Mouse (Mus musculus): ENCODE measurements around the gene Rpl4. TPM values are rescaled to one million over a fixed set of nuclear protein-coding genes. Genes with fewer than 3 reads are reported as not detected.

The Rpl4 gene
- polyA plus RNA-seq, 1 experiment from 2014 or later: 648 TPM

DNA sequence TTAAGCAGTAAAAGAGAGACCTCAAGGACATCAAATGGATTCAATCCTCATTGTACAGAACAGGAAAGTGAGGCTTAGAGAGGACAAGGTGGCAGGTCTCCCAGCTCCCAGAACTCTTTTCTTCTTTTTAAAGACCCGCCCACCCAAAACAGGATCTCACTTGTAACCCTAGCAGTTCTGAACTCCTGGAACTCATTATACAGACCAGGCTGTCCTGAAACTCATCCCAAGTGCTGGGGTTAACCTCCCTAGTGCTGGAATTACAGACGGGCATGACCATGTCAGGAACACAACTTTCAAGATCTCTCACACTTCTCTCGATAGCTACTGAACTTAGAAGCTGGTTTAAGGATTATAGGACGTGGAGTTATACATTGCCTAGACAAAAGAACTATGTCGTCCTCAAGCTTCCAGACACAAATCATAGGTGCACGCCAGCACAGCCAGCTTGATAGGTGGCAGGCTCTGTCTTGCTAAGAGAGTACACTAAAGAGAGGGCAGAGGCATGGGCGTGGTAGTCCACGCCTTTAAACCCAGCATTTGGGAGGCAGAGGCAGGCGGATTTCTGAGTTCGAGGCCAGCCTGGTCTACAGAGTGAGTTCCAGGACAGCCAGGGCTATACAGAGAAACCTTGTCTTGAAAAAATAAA lies 46.7 kb downstream of the Rpl4 start:
- Histone ChIP-seq H3K4me2 (no peak overlapping the region), H3K4me1 (replicated peaks) (peaks cover 8% of the 10 kb centered on the region), H3K27me3 (no peaks in the 10 kb centered on the region), H3K4me3 (no peak overlapping the region), H3K36me3 (no peaks in the 10 kb centered on the region), H3K27ac (no peak overlapping the region), H3K9ac (no peak overlapping the region), H3K9me3 (replicated peaks) (no peaks in the 10 kb centered on the region)
- 83% methylated on average over 10 of the region's 10 CpGs for WGBS
- ATAC-seq (replicated peaks; ENCODE audit: insufficient number of reproducible peaks, insufficient read depth, low FRiP score, low read depth): no peak

DNA sequence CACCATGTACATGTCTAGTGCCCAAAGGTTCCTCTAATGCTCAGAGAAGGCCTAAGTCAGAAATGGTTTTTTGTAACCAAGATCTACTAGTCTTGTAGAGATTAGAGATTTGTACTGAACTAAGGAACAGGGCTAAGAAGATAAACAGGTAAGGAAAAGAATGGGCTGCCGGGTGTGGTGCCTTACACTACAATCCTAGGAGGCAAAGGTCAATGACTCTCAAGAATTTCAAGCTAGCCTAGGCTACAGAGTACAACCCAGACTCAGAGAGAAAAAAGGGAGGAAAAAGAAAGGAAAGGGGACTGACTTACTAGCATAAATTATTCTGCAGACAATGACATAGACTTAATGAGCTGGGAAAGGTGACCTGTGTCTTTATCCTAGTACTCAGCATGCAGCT lies 47.4 kb downstream of the Rpl4 start:
- no peak overlapping the region for H3K9ac ChIP-seq
- H3K4me2 ChIP-seq: no peak overlapping the region
- no peak for ATAC-seq (replicated peaks; ENCODE audit: insufficient number of reproducible peaks, insufficient read depth, low FRiP score, low read depth)
- H3K4me3 ChIP-seq: no peak overlapping the region
- 64% methylated on average over 1 of the region's 1 CpGs for WGBS
- H3K36me3 ChIP-seq: no peaks in the 10 kb centered on the region
- peaks cover 8% of the 10 kb centered on the region for H3K4me1 ChIP-seq (replicated peaks)
- H3K9me3 ChIP-seq (replicated peaks): no peaks in the 10 kb centered on the region
- no peaks in the 10 kb centered on the region for H3K27me3 ChIP-seq
- no peak overlapping the region for H3K27ac ChIP-seq

DNA sequence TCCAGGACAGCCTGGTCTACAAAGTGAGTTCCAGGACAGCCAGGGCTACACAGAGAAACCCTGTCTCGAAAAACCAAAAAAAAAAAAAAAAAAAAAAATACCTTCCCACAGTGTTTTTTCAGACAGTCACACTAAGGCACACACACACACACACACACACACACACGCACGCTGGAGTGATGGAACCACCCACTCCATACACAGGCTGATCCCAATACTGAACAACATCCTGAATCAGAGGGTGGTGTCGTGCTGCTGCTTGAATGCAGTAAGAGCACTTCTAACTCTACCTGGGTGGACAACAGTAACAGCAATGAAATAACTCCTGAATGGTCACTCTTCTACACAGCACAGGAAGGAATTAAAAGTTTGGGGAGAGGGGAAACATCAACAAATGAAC lies 48.3 kb downstream of the Rpl4 start:
- WGBS: 76% methylated on average over 4 of the region's 4 CpGs
- H3K9me3 ChIP-seq (replicated peaks): no peaks in the 10 kb centered on the region
- no peak for ATAC-seq (replicated peaks; ENCODE audit: insufficient number of reproducible peaks, insufficient read depth, low FRiP score, low read depth)
- no peak overlapping the region for H3K4me3 ChIP-seq
- H3K9ac ChIP-seq: no peak overlapping the region
- no peaks in the 10 kb centered on the region for H3K27me3 ChIP-seq
- H3K4me1 ChIP-seq (replicated peaks): peaks cover 9% of the 10 kb centered on the region
- H3K36me3 ChIP-seq: no peaks in the 10 kb centered on the region
- H3K4me2 ChIP-seq: no peak overlapping the region
- no peak overlapping the region for H3K27ac ChIP-seq

DNA sequence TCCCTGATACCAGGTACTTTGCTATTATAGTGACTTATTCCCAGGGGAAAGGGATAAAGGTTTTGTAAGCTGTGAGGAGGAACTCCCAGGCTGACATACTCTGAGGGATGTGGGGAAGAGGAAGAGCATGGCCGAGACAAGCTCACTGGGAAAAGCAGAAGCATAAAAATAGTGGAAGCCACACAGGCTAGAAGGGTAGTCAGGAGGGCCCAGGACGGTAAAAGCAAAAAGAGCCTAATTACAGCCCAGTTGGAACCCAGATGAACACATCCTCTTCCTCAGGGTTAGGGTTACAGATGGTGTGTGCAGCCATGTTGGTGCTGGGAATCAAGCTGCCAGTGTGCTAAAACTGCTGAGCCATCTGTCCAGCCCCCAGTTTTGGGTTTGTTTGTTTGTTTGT lies 48.9 kb downstream of the Rpl4 start:
- H3K36me3 ChIP-seq: no peaks in the 10 kb centered on the region
- H3K4me3 ChIP-seq: no peak overlapping the region
- no peaks in the 10 kb centered on the region for H3K27me3 ChIP-seq
- H3K27ac ChIP-seq: no peak overlapping the region
- H3K9ac ChIP-seq: no peak overlapping the region
- ATAC-seq (replicated peaks; ENCODE audit: insufficient number of reproducible peaks, insufficient read depth, low FRiP score, low read depth): no peak
- 63% methylated on average over 2 of the region's 2 CpGs for WGBS
- H3K4me2 ChIP-seq: no peak overlapping the region
- H3K9me3 ChIP-seq (replicated peaks): no peaks in the 10 kb centered on the region
- peaks cover 9% of the 10 kb centered on the region for H3K4me1 ChIP-seq (replicated peaks)

DNA sequence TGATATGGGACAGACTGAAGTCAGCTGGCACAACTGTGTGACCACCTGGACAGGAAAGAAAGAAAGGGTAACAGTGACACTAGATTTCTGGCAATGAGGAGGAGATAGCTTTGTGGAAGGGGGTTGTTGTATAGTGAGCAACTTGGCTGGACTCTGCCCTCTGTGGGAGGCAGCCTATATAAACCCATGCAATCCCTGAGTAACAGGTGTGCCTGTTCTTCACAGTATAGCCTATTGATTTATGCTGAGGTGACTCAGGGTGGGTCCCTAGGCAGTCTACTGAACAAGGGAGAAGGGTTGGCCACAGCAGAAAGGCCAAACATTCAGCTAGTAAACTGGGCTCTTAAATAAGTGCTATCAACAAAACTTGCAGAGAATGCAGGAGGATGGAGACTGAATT lies 52.6 kb downstream of the Rpl4 start:
- Histone ChIP-seq H3K9me3 (replicated peaks) (no peaks in the 10 kb centered on the region), H3K4me2 (no peak overlapping the region), H3K27me3 (no peaks in the 10 kb centered on the region), H3K4me1 (replicated peaks) (peaks cover 16% of the 10 kb centered on the region), H3K27ac (no peak overlapping the region), H3K9ac (no peak overlapping the region), H3K36me3 (no peaks in the 10 kb centered on the region), H3K4me3 (no peak overlapping the region)
- no peak for ATAC-seq (replicated peaks; ENCODE audit: insufficient number of reproducible peaks, insufficient read depth, low FRiP score, low read depth)

DNA sequence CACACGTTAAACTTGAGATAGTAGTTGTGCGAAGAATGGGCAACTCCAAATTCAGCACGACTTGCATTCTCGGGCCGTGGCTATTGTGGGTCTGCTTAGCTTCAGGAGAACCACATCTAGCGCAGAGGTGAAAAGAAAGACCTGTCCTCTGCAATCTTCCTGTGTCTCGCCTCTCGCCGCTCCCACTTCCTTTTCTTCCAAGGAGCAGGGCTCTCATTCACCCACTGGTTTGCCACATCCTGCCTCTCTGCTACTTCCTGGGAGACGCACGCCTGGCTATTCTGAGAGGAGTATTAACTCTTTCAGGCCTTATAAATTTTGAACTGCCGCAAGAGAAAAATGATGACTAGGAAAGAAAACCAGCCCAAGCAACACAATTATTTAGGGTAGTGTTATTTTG lies 54.6 kb downstream of the Rpl4 start:
- ATAC-seq (replicated peaks; ENCODE audit: insufficient number of reproducible peaks, insufficient read depth, low FRiP score, low read depth): no peak

More for the DNA sequence above, 54.6 kb downstream of the Rpl4 start:
- Histone ChIP-seq H3K9ac (no peak overlapping the region), H3K36me3 (no peaks in the 10 kb centered on the region), H3K9me3 (replicated peaks) (no peaks in the 10 kb centered on the region), H3K4me1 (replicated peaks) (peaks cover 33% of the 10 kb centered on the region), H3K4me3 (no peak overlapping the region), H3K27ac (no peak overlapping the region), H3K27me3 (no peaks in the 10 kb centered on the region), H3K4me2 (no peak overlapping the region)
- 60% methylated on average over 12 of the region's 12 CpGs for WGBS

Small RNAs within 50 kb of the gene (microRNA-seq; reads per million reads assigned to microRNA genes)
- gene Gm24106: not detected

Other genes starting within 250 kb of the Rpl4 start
- 16.4 and 19.8 TPM in 2 replicates for gene Smad6, start 151.3 kb upstream of the Rpl4 start, polyA plus RNA-seq (2015; fragmentation: Nextera tagmentation; extraction: Ambion mirVana)
- gene Lctl, start 56.2 kb upstream of the Rpl4 start, polyA plus RNA-seq (2015; fragmentation: Nextera tagmentation; extraction: Ambion mirVana): 0.13 TPM in 1 of 2 replicates, not detected in the other
- gene Zwilch, start 271 bp upstream of the Rpl4 start, polyA plus RNA-seq (2015; fragmentation: Nextera tagmentation; extraction: Ambion mirVana): 14.7 and 19.2 TPM in 2 replicates
- 29.6 and 29.9 TPM in 2 replicates for gene Snapc5, start 5.9 kb downstream of the Rpl4 start, polyA plus RNA-seq (2015; fragmentation: Nextera tagmentation; extraction: Ambion mirVana)
- gene Uchl4, start 61.8 kb downstream of the Rpl4 start, polyA plus RNA-seq (2015; fragmentation: Nextera tagmentation; extraction: Ambion mirVana): 1.3 and 2.0 TPM in 2 replicates
- 78.3 and 80.8 TPM in 2 replicates for gene Map2k1, start 80.3 kb downstream of the Rpl4 start, polyA plus RNA-seq (2015; fragmentation: Nextera tagmentation; extraction: Ambion mirVana)
- gene Tipin, start 108.2 kb downstream of the Rpl4 start, polyA plus RNA-seq (2015; fragmentation: Nextera tagmentation; extraction: Ambion mirVana): 98.0 and 113 TPM in 2 replicates
- gene Dis3l, start 167.9 kb downstream of the Rpl4 start, polyA plus RNA-seq (2015; fragmentation: Nextera tagmentation; extraction: Ambion mirVana): 17.3 and 18.5 TPM in 2 replicates
- 0.63 and 0.72 TPM in 2 replicates for gene Megf11, start 212.3 kb downstream of the Rpl4 start, polyA plus RNA-seq (2015; fragmentation: Nextera tagmentation; extraction: Ambion mirVana)

All from heart, embryonic 15.5 days (tissue).